Mouse (Mus musculus) effector memory CD4-positive, alpha-beta T cell, adult 7 months (primary cell): Measurements from ENCODE around the gene Umps. TPM values are rescaled to one million over a fixed set of nuclear protein-coding genes. Genes with fewer than 3 reads are reported as not detected.

Experiments used
- polyA plus RNA-seq: library from polyadenylated mRNA; unstranded; fragments of 100-300 nt; shearing (Covaris generic); gene quantifications from one replicate; pipeline ENCODE4 v1.2.1, GENCODE M21; 2017

The Umps gene
- 16.6 TPM for polyA plus RNA-seq

DNA sequence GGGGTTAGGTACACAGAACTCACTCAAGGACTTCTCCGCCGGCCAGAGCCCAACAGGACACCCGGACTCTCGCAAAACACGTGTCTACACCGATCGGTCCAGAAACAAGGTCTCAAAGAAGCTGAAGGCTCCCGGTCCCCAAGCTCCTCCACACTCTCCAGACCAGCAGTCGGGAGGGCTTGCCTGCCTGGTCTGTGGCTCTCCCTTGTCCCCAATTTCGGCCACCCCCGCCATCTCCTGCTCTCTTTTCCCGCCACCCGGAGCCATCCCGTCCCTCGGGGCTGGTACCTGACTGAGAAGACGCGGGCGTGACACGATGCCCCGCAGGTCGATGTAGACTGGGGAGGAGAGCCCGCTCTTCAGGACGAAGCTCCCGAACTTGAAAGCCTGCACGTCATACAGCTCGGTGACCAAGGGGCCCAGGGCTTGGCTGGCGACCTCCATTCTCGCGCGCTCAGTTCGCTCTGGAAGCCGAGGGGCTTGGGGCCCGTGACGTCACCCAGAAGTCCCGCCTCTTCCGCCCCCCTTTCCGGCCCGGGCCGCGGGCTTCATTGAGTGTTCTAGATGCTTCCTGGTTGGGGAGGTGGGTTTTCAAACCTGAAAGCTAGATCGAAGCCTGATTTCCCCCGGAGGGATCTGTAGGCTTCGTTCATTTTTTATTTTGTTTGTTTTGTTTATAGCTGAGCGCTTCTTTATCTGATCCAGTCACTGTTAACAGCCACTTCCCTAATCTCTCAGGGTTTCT, at the start of gene Umps:
Gene Umps, minus strand, starts transcription at position 501 of the 745 bp plus-strand sequence.

Other genes starting within 250 kb of the Umps start
- gene Muc13, start 173.0 kb downstream of the Umps start, polyA plus RNA-seq: 0.21 TPM
- 5.9 TPM for gene Itgb5, start 137.4 kb downstream of the Umps start, polyA plus RNA-seq